Mouse (Mus musculus) liver, adult 2 months (tissue): Measurements from ENCODE around the gene Gfod1. TPM values are rescaled to one million over a fixed set of nuclear protein-coding genes. Genes with fewer than 3 reads are reported as not detected.

Experiments used
- DNase-seq: peaks from one replicate; pipeline ENCODE4 v3.0.0-alpha.2; 2011; ENCODE audit warnings: low read depth, low spot score; ENCODE audit errors: extremely low read depth
- H3K27ac ChIP-seq: fragments of 200-500 bp; replicated peaks from 2 replicates; pipeline ENCODE4 v1.5.1; 2012; ENCODE audit warnings: low read depth, mild to moderate bottlenecking, control low read depth, inconsistent platforms, low read length; ENCODE audit not compliant: insufficient read depth
- H3K27me3 ChIP-seq: fragments of 200-500 bp; 2 replicates; pipeline ENCODE4 v1.6.1; 2012; ENCODE audit warnings: mild to moderate bottlenecking, moderate library complexity, low read length, inconsistent platforms; ENCODE audit not compliant: control insufficient read depth, insufficient read depth
- H3K36me3 ChIP-seq: fragments of 200-500 bp; 2 replicates; pipeline ENCODE4 v1.6.1; 2012; ENCODE audit warnings: low read length, inconsistent platforms; ENCODE audit not compliant: control insufficient read depth, insufficient read depth
- H3K4me1 ChIP-seq: fragments of 200-500 bp; 2 replicates; pipeline ENCODE4 v1.6.1; 2011; ENCODE audit warnings: low read length; ENCODE audit not compliant: control insufficient read depth, insufficient read depth
- H3K4me3 ChIP-seq: fragments of 200-500 bp; 2 replicates; pipeline ENCODE4 v1.5.1; 2011; ENCODE audit warnings: low read depth, mild to moderate bottlenecking, control low read depth, low read length, moderate library complexity; ENCODE audit not compliant: insufficient read depth
- H3K79me2 ChIP-seq: fragments of 200-500 bp; 2 replicates; pipeline ENCODE4 v1.6.1; 2012; ENCODE audit warnings: inconsistent platforms, mild to moderate bottlenecking, low read length, moderate library complexity; ENCODE audit not compliant: control insufficient read depth, insufficient read depth
- H3K9ac ChIP-seq: fragments of 200-500 bp; 2 replicates; pipeline ENCODE4 v1.6.1; 2012; ENCODE audit warnings: low read depth, mild to moderate bottlenecking, control low read depth, inconsistent platforms, low read length
- CTCF ChIP-seq: fragments of 200-500 bp; IDR thresholded peaks from 2 replicates; pipeline ENCODE4 v1.5.1; 2011; ENCODE audit warnings: low read depth, low read length, control low read depth
- POLR2A ChIP-seq: fragments of 200-500 bp; IDR thresholded peaks from 2 replicates; pipeline ENCODE4 v1.6.1; 2011; ENCODE audit warnings: low read length, control low read depth; ENCODE audit not compliant: insufficient read depth; ENCODE audit errors: extremely low read depth
- WGBS: fragments of 180-500 bp; shearing (Covaris S2); methylation state at CpG from one replicate; pipeline ENCODE4 v1.1.7; 2018; 5-methylcytosine and 5-hydroxymethylcytosine counted together
- polyA plus RNA-seq: library from polyadenylated mRNA; depleted of rRNA; stranded (reverse); fragments of >200 nt; gene quantifications from 2 replicates; pipeline ENCODE4 v1.2.3, GENCODE M21; 2012
- total RNA-seq: library from RNA; depleted of rRNA; stranded (reverse); fragments of >200 nt; gene quantifications from 2 replicates; pipeline ENCODE4 v1.2.3, GENCODE M21; 2014

Gene Gfod1
- total and polyA plus RNA-seq, 2 experiments = 0.61 to 1.0 TPM

DNA sequence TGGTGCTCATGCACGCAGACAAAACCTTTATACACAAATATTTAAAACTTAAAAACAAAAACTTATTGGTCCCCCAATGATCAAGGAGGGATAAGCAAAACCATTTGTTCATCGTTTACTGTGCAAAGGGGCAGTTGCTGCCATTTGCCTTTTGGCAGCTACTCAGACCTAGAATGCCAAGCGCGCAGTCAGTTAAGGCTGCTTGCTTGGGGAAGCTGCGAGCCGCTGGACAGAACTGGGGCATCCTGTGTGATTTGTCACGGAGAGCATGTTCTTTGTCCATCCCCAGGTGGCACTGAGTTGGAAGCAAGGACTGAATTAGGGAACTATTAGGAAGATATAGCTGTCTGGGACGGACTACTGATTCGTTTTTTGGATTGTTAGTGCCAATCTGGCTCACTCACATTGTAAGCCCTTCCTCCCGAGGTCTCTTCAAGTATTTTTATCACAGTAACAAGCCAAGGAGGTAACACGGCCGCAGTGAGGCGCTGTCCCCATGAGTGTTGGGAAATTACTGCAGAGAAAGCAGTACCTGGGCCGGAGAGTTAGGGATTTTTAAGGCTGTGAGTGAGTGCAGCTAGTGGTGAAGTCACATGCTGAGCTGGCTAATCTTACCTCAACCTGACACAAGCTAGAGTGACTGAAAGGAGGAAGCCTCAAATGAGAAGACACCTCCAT is 131.8 kb downstream of the Gfod1 start:
- 33% methylated on average over 14 of the region's 14 CpGs for WGBS
- Histone ChIP-seq H3K4me3 (no peak overlapping the region), H3K27me3 (no peaks in the 10 kb centered on the region), H3K4me1 (peaks cover 6% of the 10 kb centered on the region), H3K36me3 (no peaks in the 10 kb centered on the region; the same call in 1 of the 2 replicates), H3K27ac (peak overlapping the region; percentile 64), H3K79me2 (no peaks in the 10 kb centered on the region), H3K9ac (no peak overlapping the region)
- TF ChIP-seq CTCF (no peak; the same call in 1 of the 2 replicates), POLR2A (no peak)
- peak; percentile 57 for DNase-seq

DNA sequence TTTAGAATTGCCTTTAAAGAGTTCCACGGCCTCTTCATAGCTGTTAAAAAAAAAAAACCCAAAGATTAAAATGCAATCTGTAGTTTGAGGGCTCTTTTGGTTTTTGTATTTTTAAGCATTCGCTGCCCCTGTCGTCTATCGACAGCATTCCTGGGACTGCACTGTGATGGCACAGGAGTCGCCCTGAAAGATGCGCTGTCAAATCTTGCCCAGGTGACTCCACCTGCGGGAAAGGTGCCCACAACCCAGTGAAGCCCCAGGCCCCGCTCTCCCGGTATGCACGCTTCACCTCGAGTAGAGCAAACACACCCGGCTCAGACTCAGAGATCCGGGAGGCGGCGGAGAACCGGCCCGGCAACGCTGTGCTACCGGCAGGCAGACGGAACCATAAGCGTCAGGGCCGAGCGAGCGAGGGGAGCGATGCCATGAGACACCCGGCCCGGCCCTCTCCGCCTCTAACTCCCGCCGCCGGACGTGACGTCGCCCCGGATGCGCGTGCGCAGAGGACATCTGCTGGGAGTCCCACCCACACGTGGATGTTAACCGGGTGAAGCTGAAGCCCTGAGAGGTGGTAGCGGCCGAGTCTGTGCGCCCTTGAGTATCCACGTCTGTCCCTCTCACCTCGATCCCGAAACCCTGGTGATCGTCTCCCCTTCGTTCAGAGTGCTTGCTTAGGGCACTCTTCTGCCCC is 132.8 kb downstream of the Gfod1 start, which contains the start of gene Tbc1d7:
Tbc1d7 (minus strand) TSS at position 482 of the 691 bp plus-strand sequence.
- WGBS = under 1% methylated on average over 48 of the region's 48 CpGs
- H3K36me3 ChIP-seq = no peaks in the 10 kb centered on the region; the same call in 1 of the 2 replicates
- H3K27me3 ChIP-seq = no peaks in the 10 kb centered on the region
- TF ChIP-seq POLR2A = peak; percentile 91
- TF ChIP-seq CTCF = no peak
- peak within 1 kb of the TSS; percentile 70 for H3K9ac ChIP-seq
- H3K27ac ChIP-seq = peak within 1 kb of the TSS; percentile 64
- H3K4me3 ChIP-seq = peak within 1 kb of the TSS; percentile 72
- no peaks in the 10 kb centered on the region for H3K79me2 ChIP-seq
- DNase-seq = peak; percentile 85
- H3K4me1 ChIP-seq = peaks cover 6% of the 10 kb centered on the region

DNA sequence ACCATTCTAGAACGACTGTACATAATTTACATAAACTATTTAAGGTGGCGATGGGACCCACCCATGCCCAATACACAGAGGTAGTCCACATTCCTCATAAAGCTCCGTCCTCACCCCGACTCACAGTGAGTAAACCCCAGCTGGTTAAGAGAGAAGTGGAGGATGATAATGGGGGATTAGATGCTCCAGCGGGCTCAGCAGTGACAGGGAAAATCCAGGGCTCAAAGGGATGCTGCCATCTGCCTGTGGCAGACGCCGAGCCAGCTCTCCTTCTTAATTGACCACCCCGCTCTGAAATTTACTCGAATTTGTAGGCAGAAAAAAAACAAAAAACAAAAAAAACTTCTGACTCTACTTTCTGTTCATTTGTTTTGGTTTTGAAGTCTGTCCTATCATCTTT is 136.3 kb downstream of the Gfod1 start:
- TF ChIP-seq POLR2A (no peak), CTCF (no peak)
- H3K36me3 ChIP-seq = peaks cover 7% of the 10 kb centered on the region
- H3K4me1 ChIP-seq = peaks cover 5% of the 10 kb centered on the region; the same call in 1 of the 2 replicates
- H3K27me3 ChIP-seq = no peaks in the 10 kb centered on the region
- no peak overlapping the region for H3K9ac ChIP-seq
- no peaks in the 10 kb centered on the region for H3K79me2 ChIP-seq
- 86% methylated on average over 9 of the region's 9 CpGs for WGBS
- H3K4me3 ChIP-seq = no peak overlapping the region
- no peak overlapping the region for H3K27ac ChIP-seq
- no peak for DNase-seq

DNA sequence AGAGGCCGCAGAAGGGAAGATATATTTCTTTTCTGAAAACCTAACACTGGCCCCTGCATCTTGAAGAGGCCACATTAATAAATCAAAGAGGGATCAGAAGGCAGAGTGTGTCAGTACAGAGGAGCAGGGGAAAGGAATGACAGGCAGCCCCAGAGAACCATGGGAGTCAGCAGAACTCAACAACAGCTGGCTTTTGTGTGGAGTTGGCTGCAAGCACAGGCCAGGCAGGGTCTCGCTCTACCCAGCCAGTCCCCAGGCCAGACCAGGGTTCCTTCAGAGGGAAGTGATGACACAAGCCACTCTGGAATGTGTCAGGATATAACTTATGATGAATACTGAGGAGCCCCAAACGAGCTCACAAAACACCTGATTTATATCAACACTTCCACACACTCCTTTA is 144.5 kb downstream of the Gfod1 start:
- Histone ChIP-seq H3K4me1 (no peaks in the 10 kb centered on the region), H3K9ac (no peak overlapping the region), H3K27me3 (no peaks in the 10 kb centered on the region), H3K4me3 (no peak overlapping the region), H3K79me2 (no peaks in the 10 kb centered on the region), H3K36me3 (peaks cover 12% of the 10 kb centered on the region), H3K27ac (no peak overlapping the region)
- DNase-seq = no peak
- TF ChIP-seq CTCF = no peak
- no peak for TF ChIP-seq POLR2A
- 88% methylated on average over 3 of the region's 3 CpGs for WGBS

DNA sequence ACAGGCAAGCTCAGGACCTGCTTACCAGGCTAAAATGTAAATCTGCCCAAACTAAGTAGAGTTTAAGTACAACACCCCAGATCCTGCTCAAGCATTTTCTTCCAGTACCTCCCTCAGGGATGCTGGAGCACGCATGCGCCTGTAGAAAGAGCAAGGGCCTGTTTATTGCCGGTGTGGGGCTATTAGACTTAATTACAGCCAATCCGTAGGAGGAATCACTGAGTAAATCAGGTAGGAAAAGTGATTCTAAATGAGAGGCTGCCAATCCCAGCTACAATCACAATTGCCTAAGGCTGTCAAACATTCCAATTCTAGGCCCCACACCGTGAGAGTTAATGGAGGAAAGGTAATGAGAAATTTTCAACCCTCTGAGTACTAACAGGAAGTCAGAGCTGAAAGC is 145.7 kb downstream of the Gfod1 start:
- no peak for TF ChIP-seq CTCF
- no peak for TF ChIP-seq POLR2A
- Histone ChIP-seq H3K36me3 (peaks cover 8% of the 10 kb centered on the region), H3K27ac (no peak overlapping the region), H3K9ac (no peak overlapping the region), H3K27me3 (no peaks in the 10 kb centered on the region), H3K4me3 (no peak overlapping the region), H3K4me1 (no peaks in the 10 kb centered on the region), H3K79me2 (no peaks in the 10 kb centered on the region)
- no peak for DNase-seq
- 87% methylated on average over 5 of the region's 5 CpGs for WGBS
